Mouse (Mus musculus) megakaryocyte, embryonic 14.5 days (primary cell): Measurements from ENCODE around the gene 5730522E02Rik.

ENCODE experiments used
- FLI1 ChIP-seq: IDR thresholded peaks from 2 replicates; pipeline ENCODE4 v1.6.1; 2012; ENCODE audit warnings: low read length, inconsistent platforms, mixed read lengths
- GATA1 ChIP-seq: IDR thresholded peaks from 3 replicates; pipeline ENCODE4 v1.6.1; 2012; ENCODE audit warnings: mixed read lengths, low read length, inconsistent platforms, borderline replicate concordance

DNA sequence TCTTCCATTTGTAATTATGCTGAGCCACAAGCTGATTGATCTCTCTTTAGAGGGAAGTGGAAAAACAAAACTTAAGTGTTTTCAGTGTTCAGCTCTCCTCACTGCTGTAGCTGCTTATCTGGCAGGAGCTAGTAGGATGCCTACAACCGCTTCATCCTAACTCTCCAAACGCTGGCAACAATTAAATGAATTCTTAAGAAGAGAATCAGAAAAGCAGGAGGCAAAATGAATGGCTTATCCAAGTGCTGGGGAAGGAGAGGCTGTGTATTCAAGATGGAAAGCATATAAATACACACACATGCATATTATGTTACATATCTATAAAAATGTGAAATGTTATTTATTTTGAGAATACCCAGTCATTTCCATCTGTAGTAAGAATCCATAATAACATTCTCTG lies 500.0 kb downstream of the 5730522E02Rik start:
- no peak for TF ChIP-seq FLI1
- TF ChIP-seq GATA1 = no peak
